ENCODE assay signal across 10 mouse cellular contexts in the genomic region with DNA sequence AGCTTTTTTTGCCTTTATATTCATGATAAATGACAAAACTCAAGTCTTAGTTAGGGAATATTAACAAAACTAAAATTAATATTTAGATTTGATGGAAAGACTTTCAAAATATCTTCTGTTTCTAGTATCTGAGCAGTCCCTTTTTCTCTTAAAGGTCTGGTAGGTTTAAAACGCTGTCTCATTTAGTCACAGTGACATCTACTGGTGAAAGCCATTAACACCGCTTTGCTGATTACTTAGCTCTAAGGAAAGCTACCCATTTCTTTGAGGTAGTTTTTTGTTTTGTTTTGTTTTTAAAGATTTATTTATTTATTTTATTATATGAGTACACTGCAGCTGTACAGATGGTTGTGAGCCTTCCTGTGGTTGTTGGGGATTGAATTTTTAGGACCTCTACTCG. TPM values are rescaled to one million over a fixed set of nuclear protein-coding genes. Genes with fewer than 3 reads are reported as not detected.
DNase-seq lines count a peak whose midpoint lies in the region; ATAC-seq and TF ChIP-seq lines count a peak whose summit lies in the region.
"Had no signal": no experiment of that assay in that cellular context is flagged by ENCODE, and none has a peak within 500 bp of the region (broad histone marks: within the 10 kb centered on the region; RNA-seq: fewer than 3 reads in every experiment).

No protein-coding gene starts in this region.

- ATAC-seq in embryonic facial prominence, embryonic 14.5 days (ENCODE audit: low read depth): no peak; the same call in 1 of the 2 replicates

- no peaks in the 10 kb centered on the region for H3K9me3 ChIP-seq in E14TG2a.4 (ENCODE audit: low read length)
- no peaks in the 10 kb centered on the region for H3K9me3 ChIP-seq in embryonic facial prominence, embryonic 14.5 days (ENCODE audit: control insufficient read depth, low read length)
- H3K9me3 ChIP-seq: limb, embryonic 12.5 days had no signal

- H3K27me3 ChIP-seq in E14TG2a.4 (ENCODE audit: insufficient read depth, low read length): no peaks in the 10 kb centered on the region
- H3K27me3 ChIP-seq in embryonic facial prominence, embryonic 14.5 days (replicated peaks; ENCODE audit: control insufficient read depth, insufficient read depth, low read length): no peaks in the 10 kb centered on the region
- H3K27me3 ChIP-seq: limb, embryonic 12.5 days had no signal

- WGBS in embryonic facial prominence, embryonic 14.5 days: 64% methylated on average over 3 of the region's 3 CpGs

- peak; percentile 54 for TF ChIP-seq CTCF in E14TG2a.4 (conservative IDR thresholded peaks at IDR 0.05; ENCODE audit: low read length)

- intact Hi-C loops in gastrocnemius, postnatal 14 days (cut with DNase I; ENCODE audit: low total_unique reads): loop anchor here (5.0 kb wide), 1 partner anchor 39 kb away; no protein-coding TSS in a partner anchor

- H3K9ac ChIP-seq in embryonic facial prominence, embryonic 14.5 days (ENCODE audit: low read depth, low read length): no peak overlapping the region
- H3K9ac ChIP-seq: limb, embryonic 12.5 days had no signal

- DNase-seq in cerebellum, adult 18-20 months: peak; percentile 53 to 59
- DNase-seq in cerebellum, adult 11 months: no peak
- peak; percentile 64 for DNase-seq in layer of hippocampus, adult 11-12 months (ENCODE audit: low spot score)
- DNase-seq in layer of hippocampus, adult 9-10 months (ENCODE audit: low spot score): no peak
- peak; percentile 77 for DNase-seq in embryonic facial prominence, embryonic 14.5 days (ENCODE audit: low spot score)
- peak; percentile 38 for DNase-seq in retina, adult 2 months (ENCODE audit: low read depth, low spot score)
- DNase-seq in gastrocnemius, postnatal 14 days: no peak

- peaks cover 81% of the 10 kb centered on the region for H3K36me3 ChIP-seq in E14TG2a.4 (ENCODE audit: insufficient read depth, low read length)
- peaks cover 62% of the 10 kb centered on the region for H3K36me3 ChIP-seq in embryonic facial prominence, embryonic 14.5 days (ENCODE audit: control insufficient read depth, insufficient read depth, low read length)

- no peak overlapping the region for H3K4me2 ChIP-seq in embryonic facial prominence, embryonic 14.5 days (ENCODE audit: low read depth, low read length)
- H3K4me2 ChIP-seq: limb, embryonic 12.5 days had no signal

- peaks cover 37% of the 10 kb centered on the region for H3K4me1 ChIP-seq in E14TG2a.4 (replicated peaks; ENCODE audit: low read depth, low read length)
- H3K4me1 ChIP-seq in embryonic facial prominence, embryonic 14.5 days (ENCODE audit: control insufficient read depth, insufficient read depth, low read length): no peaks in the 10 kb centered on the region
- H3K4me1 ChIP-seq: limb, embryonic 12.5 days had no signal

- H3K27ac ChIP-seq in embryonic facial prominence, embryonic 14.5 days (replicated peaks; ENCODE audit: low read depth, low read length): no peak overlapping the region; the same call in 1 of the 2 replicates
- H3K27ac ChIP-seq: limb, embryonic 12.5 days had no signal

- no peak overlapping the region for H3K4me3 ChIP-seq in E14TG2a.4 (replicated peaks; ENCODE audit: low read length)
- H3K4me3 ChIP-seq in embryonic facial prominence, embryonic 14.5 days (ENCODE audit: low read depth, low read length): no peak overlapping the region
- H3K4me3 ChIP-seq: limb, embryonic 12.5 days had no signal

RNA-seq across cellular contexts. Expression of a gene that starts 15.5 kb away (rescaled TPM):
- 15.5 and 16.5 TPM in 2 replicates for polyA plus RNA-seq in embryonic facial prominence, embryonic 14.5 days (2014; fragmentation: Nextera tagmentation; extraction: Ambion mirVana)
- total RNA-seq in gastrocnemius, postnatal 14 days (2021): 10 to 100 TPM; 27.5 to 31.2 TPM

RNA-seq across cellular contexts. Expression of a gene that starts 23.7 kb away (rescaled TPM):
- 0.26 and 0.96 TPM in 2 replicates for polyA plus RNA-seq in embryonic facial prominence, embryonic 14.5 days (2014; fragmentation: Nextera tagmentation; extraction: Ambion mirVana)
- total RNA-seq in gastrocnemius, postnatal 14 days (2021): 1 to 10 TPM; 4.5 to 5.0 TPM

RNA-seq across cellular contexts. Expression of a gene that starts 37.4 kb away (rescaled TPM):
- 95.9 and 97.6 TPM in 2 replicates for polyA plus RNA-seq in embryonic facial prominence, embryonic 14.5 days (2014; fragmentation: Nextera tagmentation; extraction: Ambion mirVana)
- 10 to 100 TPM; 12.1 to 13.6 TPM for total RNA-seq in gastrocnemius, postnatal 14 days (2021)

RNA-seq across cellular contexts. Expression of a gene that starts 48.9 kb away (rescaled TPM):
- polyA plus RNA-seq in embryonic facial prominence, embryonic 14.5 days (2014; fragmentation: Nextera tagmentation; extraction: Ambion mirVana): 276 and 279 TPM in 2 replicates
- 100 to 1,000 TPM; 382 to 414 TPM for total RNA-seq in gastrocnemius, postnatal 14 days (2021)

RNA-seq across cellular contexts. Expression of a gene that starts 54.5 kb away (rescaled TPM):
- polyA plus RNA-seq in embryonic facial prominence, embryonic 14.5 days (2014; fragmentation: Nextera tagmentation; extraction: Ambion mirVana): 31.2 and 45.0 TPM in 2 replicates
- under 1 TPM; 0.11 to 0.14 TPM for total RNA-seq in gastrocnemius, postnatal 14 days (2021)
- polyA plus RNA-seq: small intestine, adult 2 months had no signal

Comparison
In these comparisons a context has a peak if more than half of its experiments do, and no peak if none do; other contexts are left out.
1. DNase-seq: peak in cerebellum, adult 18-20 months (2 of 2), layer of hippocampus, adult 11-12 months (single experiment), embryonic facial prominence, embryonic 14.5 days (single experiment) and retina, adult 2 months (single experiment); none in cerebellum, adult 11 months (single experiment), layer of hippocampus, adult 9-10 months (single experiment) and gastrocnemius, postnatal 14 days (single experiment).